In genomic region chr7:99572931-99573330, GRCm38 (mm10) we compare ENCODE assay signal across 8 mouse cellular contexts. TPM values are rescaled to one million over a fixed set of nuclear protein-coding genes. Genes with fewer than 3 reads are reported as not detected.
DNase-seq lines count a peak whose midpoint lies in the region; ATAC-seq and TF ChIP-seq lines count a peak whose summit lies in the region.
"Had no signal": no experiment of that assay in that cellular context is flagged by ENCODE, and none has a peak within 500 bp of the region (broad histone marks: within the 10 kb centered on the region; RNA-seq: fewer than 3 reads in every experiment).

No protein-coding gene starts in this region.

- peaks cover 5% of the 10 kb centered on the region for H3K4me1 ChIP-seq in ES-Bruce4 (ENCODE audit: control insufficient read depth, insufficient read depth, low read length)

- no peak for TF ChIP-seq CTCF in layer of hippocampus, adult 2 months (conservative IDR thresholded peaks at IDR 0.05)
- TF ChIP-seq CTCF in ES-Bruce4 (IDR thresholded peaks at IDR 0.05; ENCODE audit: low read depth, low read length): no peak

- DNase-seq in layer of hippocampus, adult 2 months (ENCODE audit: low spot score in 2 of 2): no peak
- DNase-seq in layer of hippocampus, adult 11-12 months (ENCODE audit: low spot score): no peak
- DNase-seq in cerebellum, adult 9-11 months: peak; percentile 70
- DNase-seq in right cerebral cortex, postnatal 25 days: peak; percentile 49
- no peak for DNase-seq in layer of hippocampus, postnatal 36 days
- DNase-seq: layer of hippocampus, adult 9-11 months had no signal

- H3K36me3 ChIP-seq in ES-Bruce4 (ENCODE audit: control insufficient read depth, insufficient read depth, low read length, poor library complexity, severe bottlenecking): no peaks in the 10 kb centered on the region

- peak; percentile 67; the same call in 1 of the 2 replicates for TF ChIP-seq EP300 in ES-Bruce4 (IDR thresholded peaks at IDR 0.05; ENCODE audit: insufficient read depth, low read depth, low read length)

- TF ChIP-seq POLR2A in ES-Bruce4 (IDR thresholded peaks at IDR 0.05; ENCODE audit: insufficient read depth, low read length): no peak

- ATAC-seq in megakaryocyte-erythroid progenitor cell, adult 5-6 weeks (replicated peaks; ENCODE audit: low FRiP score, low TSS enrichment, poor library complexity, severe bottlenecking): no peak

- H3K4me3 ChIP-seq in layer of hippocampus, adult 2 months: no peak overlapping the region
- no peak overlapping the region for H3K4me3 ChIP-seq in ES-Bruce4 (ENCODE audit: low read depth, low read length)

- no peak overlapping the region for H3K9ac ChIP-seq in ES-Bruce4 (ENCODE audit: low read depth, poor library complexity, severe bottlenecking)

- H3K27ac ChIP-seq in layer of hippocampus, adult 2 months: peak overlapping the region; percentile 59; the same call in 1 of the 2 replicates
- no peak overlapping the region for H3K27ac ChIP-seq in ES-Bruce4 (ENCODE audit: insufficient read depth, low read length)

- no peaks in the 10 kb centered on the region for H3K9me3 ChIP-seq in ES-Bruce4 (replicated peaks; ENCODE audit: control insufficient read depth, insufficient read depth, low read length, poor library complexity, severe bottlenecking)

- no peaks in the 10 kb centered on the region for H3K27me3 ChIP-seq in ES-Bruce4 (ENCODE audit: control insufficient read depth, insufficient read depth, low read length, poor library complexity, severe bottlenecking)

RNA-seq across cellular contexts. Expression of gene Arrb1, which starts 37.7 kb away (rescaled TPM):
- 100 to 1,000 TPM; 143 to 148 TPM for total RNA-seq in layer of hippocampus, adult 2 months (2021)
- 28.9 and 31.7 TPM in 2 replicates for polyA plus RNA-seq in ES-Bruce4 (2011; ENCODE audit: insufficient read depth, insufficient read length, low read depth, missing spikeins)
- 100 to 1,000 TPM; 131 to 145 TPM for total RNA-seq in layer of hippocampus, postnatal 36 days (2021)
- total RNA-seq in megakaryocyte-erythroid progenitor cell, adult 5-6 weeks (2014; fragmentation: Nextera tagmentation): 59.0 and 91.0 TPM in 2 replicates
- total RNA-seq in megakaryocyte-erythroid progenitor cell, adult 5-6 weeks (2017): 70.4 and 96.2 TPM in 2 replicates

RNA-seq across cellular contexts. Expression of gene Tpbgl, which starts 54.0 kb away (rescaled TPM):
- 1 to 10 TPM; 4.7 to 5.1 TPM for total RNA-seq in layer of hippocampus, adult 2 months (2021)
- not detected in 2 replicates for polyA plus RNA-seq in ES-Bruce4 (2011; ENCODE audit: insufficient read depth, insufficient read length, low read depth, missing spikeins)
- 1 to 10 TPM; 5.3 to 6.0 TPM for total RNA-seq in layer of hippocampus, postnatal 36 days (2021)
- 0.35 TPM in 1 of 2 replicates, not detected in the other for total RNA-seq in megakaryocyte-erythroid progenitor cell, adult 5-6 weeks (2014; fragmentation: Nextera tagmentation)
- total RNA-seq in megakaryocyte-erythroid progenitor cell, adult 5-6 weeks (2017): 0.05 TPM in 1 of 2 replicates, not detected in the other

Comparison
In these comparisons a context has a peak if more than half of its experiments do, and no peak if none do; other contexts are left out.
1. DNase-seq: peak in cerebellum, adult 9-11 months (single experiment) and right cerebral cortex, postnatal 25 days (single experiment); none in layer of hippocampus, adult 2 months (0 of 2), layer of hippocampus, adult 11-12 months (single experiment) and layer of hippocampus, postnatal 36 days (0 of 2).
2. RNA of gene Tpbgl, which starts 54.0 kb away (total RNA-seq): 5.3 to 6.0 TPM in layer of hippocampus, postnatal 36 days and 4.7 to 5.1 TPM in layer of hippocampus, adult 2 months; 0.05 to 0.35 TPM in megakaryocyte-erythroid progenitor cell, adult 5-6 weeks; every median in the first group is over 4 times any median in the second.